ENCODE assay signal across 29 mouse cellular contexts in genomic region chr1:127512709-127513108, GRCm38 (mm10).
A peak's percentile ranks its signal among the peaks of the same experiment; 100 is the strongest.
DNase-seq lines count a peak whose midpoint lies in the region; ATAC-seq and TF ChIP-seq lines count a peak whose summit lies in the region.
"Had no signal": no experiment of that assay in that cellular context is flagged by ENCODE, and none has a peak within 500 bp of the region (broad histone marks: within the 10 kb centered on the region; RNA-seq: fewer than 3 reads in every experiment).

No protein-coding gene starts in this region.

- no peaks in the 10 kb centered on the region for H3K27me3 ChIP-seq in kidney, adult 2 months (replicated peaks; ENCODE audit: control insufficient read depth, insufficient read depth, low read length)
- H3K27me3 ChIP-seq: hindbrain, embryonic 13.5 days; limb, embryonic 12.5 days; liver, embryonic 15.5 days had no signal

- DNase-seq in spleen, adult 18-20 months, result peak; percentile 26 to 46
- no peak for DNase-seq in spleen, adult 12 weeks (ENCODE audit: low spot score)
- DNase-seq in right cerebral cortex, adult 18-20 months, result no peak
- no peak for DNase-seq in kidney, adult 2 months
- no peak for DNase-seq in frontal cortex, postnatal 14 days (ENCODE audit: low spot score in 2 of 2)
- DNase-seq: adrenal gland, postnatal 14 days; cerebellum, adult 11-12 months; cerebellum, adult 9-11 months; heart, postnatal 36 days; kidney, adult 11 months; kidney, postnatal 36 days; lung, embryonic 14.5 days; thymus, postnatal 25 days had no signal

- WGBS in kidney, adult 2 months, result 78% methylated on average over 6 of the region's 6 CpGs

- H3K27ac ChIP-seq in kidney, adult 2 months (ENCODE audit: insufficient read depth, low read depth, low read length), result no peak overlapping the region
- H3K27ac ChIP-seq: hindbrain, embryonic 13.5 days; layer of hippocampus, adult 2 months; left cerebral cortex, adult 2 months; limb, embryonic 12.5 days; liver, embryonic 15.5 days; macrophage; midbrain, embryonic 10.5 days; neural tube, embryonic 12.5 days had no signal

- 0 out of 2 replicates have a peak, but pooled peaks have one; percentile 29 for ATAC-seq in common myeloid progenitor, adult 5-6 weeks (replicated peaks; ENCODE audit: low read depth, poor library complexity, severe bottlenecking)
- ATAC-seq in megakaryocyte progenitor cell, adult 5-6 weeks (replicated peaks; ENCODE audit: poor library complexity), result peak; percentile 53
- ATAC-seq: forebrain, embryonic 16.5 days; Patski had no signal

- no peak for TF ChIP-seq POLR2A in kidney, adult 2 months (IDR thresholded peaks at IDR 0.05; ENCODE audit: low read depth, low read length)

- TF ChIP-seq CTCF in kidney, adult 2 months (conservative IDR thresholded peaks at IDR 0.05; ENCODE audit: insufficient read depth, insufficient read length, low read depth, low read length), result no peak

- H3K4me1 ChIP-seq in kidney, adult 2 months (ENCODE audit: control insufficient read depth, insufficient read depth, low read length), result no peaks in the 10 kb centered on the region
- H3K4me1 ChIP-seq: liver, embryonic 15.5 days; midbrain, embryonic 10.5 days; neural tube, embryonic 12.5 days had no signal

- no peaks in the 10 kb centered on the region for H3K36me3 ChIP-seq in kidney, adult 2 months (ENCODE audit: control insufficient read depth, insufficient read depth, low read length)
- H3K36me3 ChIP-seq: G1E; limb, embryonic 12.5 days; liver, embryonic 15.5 days; neural tube, embryonic 12.5 days had no signal

- H3K4me3 ChIP-seq in kidney, adult 2 months (ENCODE audit: insufficient read depth, low read depth, low read length), result no peak overlapping the region
- H3K4me3 ChIP-seq: erythroblast, embryonic 14.5 days; heart, embryonic 10.5 days; hindbrain, embryonic 13.5 days; layer of hippocampus, adult 2 months; left cerebral cortex, adult 2 months; limb, embryonic 12.5 days; liver, embryonic 15.5 days; midbrain, embryonic 10.5 days; myocyte; neural tube, embryonic 12.5 days had no signal

Comparison
In these comparisons a context has a peak if more than half of its experiments do, and no peak if none do; other contexts are left out.
1. DNase-seq: peak in spleen, adult 18-20 months (2 of 2); none in spleen, adult 12 weeks (single experiment), right cerebral cortex, adult 18-20 months (single experiment), kidney, adult 2 months (single experiment) and frontal cortex, postnatal 14 days (0 of 2).